Mouse (Mus musculus) thymus, postnatal 14 days (tissue): Measurements from ENCODE around the gene Slc4a2.

Experiments
- DNase-seq: peaks from one replicate; pipeline ENCODE4 v3.0.0; 2021

Slc4a2 gene

DNA sequence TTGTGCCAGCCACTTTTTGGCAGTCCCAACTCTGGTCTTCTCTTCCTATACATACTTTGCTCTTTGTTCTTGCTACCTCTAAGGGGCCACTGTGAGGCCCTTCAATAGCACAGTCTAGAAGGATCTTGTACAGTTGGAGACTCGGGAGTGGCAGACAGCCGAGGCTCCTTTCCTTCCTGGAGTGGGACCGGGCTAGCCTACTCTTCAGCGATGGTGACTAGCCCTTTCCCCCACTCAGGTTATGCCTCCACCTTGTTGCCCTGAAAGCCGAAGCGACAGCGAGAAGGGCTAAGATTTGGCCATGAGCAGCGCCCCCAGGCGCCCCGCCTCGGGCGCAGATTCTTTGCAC lies 3.6 kb downstream of the Slc4a2 start:
- no peak for DNase-seq

DNA sequence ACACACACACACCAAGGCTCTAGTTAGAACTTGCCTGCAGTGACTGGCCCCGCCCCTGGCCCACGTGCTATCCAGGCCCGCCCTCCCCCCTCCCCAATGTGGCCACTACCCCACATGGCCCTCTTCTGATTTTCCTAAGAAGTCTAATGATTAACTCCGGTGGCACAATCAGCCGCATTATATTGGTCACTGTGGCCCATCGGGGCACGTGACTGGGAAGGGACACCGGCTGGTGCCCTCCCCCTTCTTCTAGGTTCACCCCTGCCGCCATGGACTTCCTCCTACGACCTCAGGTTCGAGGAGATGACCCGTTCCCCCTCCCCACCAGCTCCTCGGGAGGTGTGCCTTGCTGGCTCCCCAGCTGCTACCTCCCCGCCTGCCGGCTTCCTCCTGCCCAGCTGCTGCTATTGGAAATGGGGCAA lies 4.4 kb downstream of the Slc4a2 start:
- no peak for DNase-seq

DNA sequence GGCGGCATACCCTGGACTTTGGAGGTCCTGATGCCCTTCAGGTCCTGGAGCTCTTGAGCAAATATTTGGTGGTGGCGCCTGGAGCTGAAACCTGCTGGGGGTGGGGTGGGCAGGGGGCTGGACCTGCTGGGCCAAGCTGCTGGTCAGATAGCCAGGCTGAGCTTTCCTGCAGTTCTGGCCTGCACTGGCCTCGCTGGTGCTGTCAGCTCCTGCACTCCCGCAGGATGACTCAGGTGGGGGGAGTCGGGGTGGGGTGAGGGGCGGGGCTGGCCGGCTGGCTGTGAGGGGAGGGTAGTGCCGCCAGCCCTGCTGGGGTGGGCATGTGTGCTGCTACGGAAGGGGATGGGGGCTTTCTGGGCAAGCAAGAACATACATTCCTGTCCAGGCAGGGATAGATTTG lies 5.0 kb downstream of the Slc4a2 start:
- DNase-seq = no peak

DNA sequence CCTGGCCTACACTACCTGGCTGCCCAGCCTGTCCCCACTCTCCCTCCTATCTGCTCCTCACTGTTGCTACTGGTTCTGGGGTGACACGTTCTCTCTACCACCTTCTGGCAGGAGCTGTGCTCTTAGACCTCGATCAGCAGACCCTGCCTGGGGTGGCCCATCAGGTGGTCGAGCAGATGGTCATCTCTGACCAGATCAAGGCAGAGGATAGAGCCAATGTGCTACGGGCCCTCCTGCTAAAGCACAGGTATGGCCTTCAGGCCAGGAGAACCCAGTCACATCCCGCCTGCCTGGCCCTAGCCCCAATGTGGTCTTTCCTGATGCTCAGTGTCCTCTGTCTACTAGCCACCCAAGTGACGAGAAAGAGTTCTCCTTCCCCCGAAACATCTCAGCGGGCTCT lies 10.4 kb downstream of the Slc4a2 start:
- DNase-seq = no peak

DNA sequence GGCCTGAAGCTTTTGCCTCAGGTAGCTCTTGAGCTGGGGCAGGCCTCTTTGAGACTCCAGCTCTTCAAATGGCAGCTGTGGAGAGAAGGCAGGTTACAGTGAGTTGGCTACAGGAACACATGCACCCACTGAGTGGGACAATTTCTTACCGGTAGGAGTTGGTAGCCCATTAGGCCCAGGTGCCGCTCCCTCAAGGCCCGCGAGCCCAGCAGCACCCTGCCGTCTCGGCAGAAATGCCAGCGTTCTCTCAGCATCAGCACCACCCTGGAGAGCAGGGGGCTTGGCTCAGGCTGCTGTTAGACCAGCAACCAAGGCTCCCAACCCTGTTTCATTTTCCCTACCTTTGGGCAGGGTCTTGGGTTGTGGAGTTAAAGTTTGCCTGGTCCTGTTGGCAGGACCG lies 17.6 kb downstream of the Slc4a2 start:
- no peak for DNase-seq

DNA sequence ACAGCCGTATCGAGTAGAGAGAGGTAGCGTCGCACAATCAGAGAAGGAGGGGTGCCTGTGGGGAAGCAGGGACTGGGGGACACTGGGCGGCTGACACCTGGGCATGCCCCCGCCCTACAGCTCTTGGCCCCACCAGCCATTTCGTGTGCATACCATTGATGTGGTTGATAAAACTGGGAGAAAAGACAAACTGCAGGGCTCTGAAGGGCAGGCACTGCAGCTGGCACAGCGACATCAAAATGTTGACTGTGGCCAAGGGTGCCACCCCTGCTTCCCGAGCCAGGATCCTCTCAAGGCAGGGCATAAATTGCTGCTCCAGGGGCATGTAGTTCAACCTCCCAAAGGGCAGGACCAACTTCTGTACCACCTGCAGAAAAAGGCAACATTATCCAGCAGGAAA lies 18.4 kb downstream of the Slc4a2 start:
- peak; percentile 27 for DNase-seq

DNA sequence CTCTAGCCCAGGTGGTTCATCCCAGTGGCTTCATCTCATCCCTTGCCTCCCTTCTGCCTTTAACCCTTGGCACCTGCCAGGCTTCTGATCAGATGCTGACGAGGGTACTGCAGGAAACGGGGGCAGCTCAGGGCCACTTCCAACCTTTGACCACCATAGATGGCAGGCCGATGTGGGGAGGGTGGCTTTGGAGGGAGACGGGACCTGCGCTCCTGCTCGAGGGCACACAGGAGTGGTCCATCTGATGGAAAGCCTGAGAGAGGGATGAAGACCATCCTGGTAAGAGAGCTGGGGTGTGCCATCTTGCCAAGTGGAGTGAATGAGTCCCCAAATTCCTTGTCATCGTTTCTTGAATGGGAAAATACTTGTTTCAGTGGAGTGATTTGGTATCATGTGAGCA lies 19.6 kb downstream of the Slc4a2 start:
- no peak for DNase-seq

DNA sequence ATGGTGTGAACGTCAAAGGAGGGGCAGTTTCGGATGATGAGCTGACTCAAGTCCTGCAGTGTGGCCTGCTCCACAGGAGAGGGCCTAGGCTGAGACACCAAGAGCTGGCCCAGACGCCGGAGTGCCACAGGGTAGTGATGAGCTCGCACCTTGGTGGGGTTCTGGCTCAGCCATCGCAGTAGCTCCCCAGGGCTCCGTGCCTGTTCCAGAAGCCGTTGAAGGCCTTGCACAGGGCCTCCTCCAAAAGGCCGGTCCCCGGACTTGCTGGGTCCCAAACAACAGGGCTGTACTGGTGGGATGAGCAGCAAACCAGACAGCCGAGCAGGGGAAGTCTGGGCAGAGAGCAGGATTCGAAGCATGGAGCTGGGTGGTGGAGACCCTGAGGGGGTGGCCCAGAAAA lies 20.3 kb downstream of the Slc4a2 start:
- DNase-seq = peak; percentile 20

DNA sequence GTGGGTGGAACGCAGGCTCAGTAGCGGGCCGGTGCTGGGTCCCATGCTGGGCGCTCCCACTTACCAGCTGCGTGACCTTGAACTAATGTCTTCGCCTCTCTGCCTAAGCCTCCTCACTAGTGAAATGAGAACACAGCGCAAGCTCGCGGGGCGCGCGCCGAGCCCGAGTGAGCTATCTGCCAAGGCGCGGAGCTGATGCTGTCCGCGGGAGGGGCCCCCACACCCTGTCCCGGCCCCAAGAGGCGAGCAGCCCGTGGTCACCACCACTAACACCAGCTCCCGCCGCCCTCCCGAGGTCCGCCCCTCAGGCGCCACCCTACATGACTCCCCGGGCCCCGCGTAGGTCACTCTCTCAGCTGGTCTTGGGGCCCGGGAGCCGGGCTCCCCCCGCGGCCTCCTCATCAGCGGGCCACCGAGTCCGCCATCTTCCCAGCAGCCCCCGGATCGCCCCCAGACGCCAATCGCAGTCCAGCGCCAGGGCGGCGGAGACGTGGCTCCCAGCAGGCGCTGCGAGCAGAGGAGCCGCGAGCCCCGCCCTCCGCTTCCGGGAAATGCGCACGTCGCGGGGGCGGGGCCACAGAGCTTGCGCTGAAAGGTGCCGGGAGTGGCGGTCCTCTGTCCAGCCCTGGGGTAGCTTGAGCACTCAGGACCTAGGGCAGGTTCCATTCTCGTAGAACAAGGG lies 21.2 kb downstream of the Slc4a2 start, which contains the start of gene Fastk:
Fastk (minus strand) TSS at position 542 of the 682 bp plus-strand sequence.
- DNase-seq = peak; percentile 95

DNA sequence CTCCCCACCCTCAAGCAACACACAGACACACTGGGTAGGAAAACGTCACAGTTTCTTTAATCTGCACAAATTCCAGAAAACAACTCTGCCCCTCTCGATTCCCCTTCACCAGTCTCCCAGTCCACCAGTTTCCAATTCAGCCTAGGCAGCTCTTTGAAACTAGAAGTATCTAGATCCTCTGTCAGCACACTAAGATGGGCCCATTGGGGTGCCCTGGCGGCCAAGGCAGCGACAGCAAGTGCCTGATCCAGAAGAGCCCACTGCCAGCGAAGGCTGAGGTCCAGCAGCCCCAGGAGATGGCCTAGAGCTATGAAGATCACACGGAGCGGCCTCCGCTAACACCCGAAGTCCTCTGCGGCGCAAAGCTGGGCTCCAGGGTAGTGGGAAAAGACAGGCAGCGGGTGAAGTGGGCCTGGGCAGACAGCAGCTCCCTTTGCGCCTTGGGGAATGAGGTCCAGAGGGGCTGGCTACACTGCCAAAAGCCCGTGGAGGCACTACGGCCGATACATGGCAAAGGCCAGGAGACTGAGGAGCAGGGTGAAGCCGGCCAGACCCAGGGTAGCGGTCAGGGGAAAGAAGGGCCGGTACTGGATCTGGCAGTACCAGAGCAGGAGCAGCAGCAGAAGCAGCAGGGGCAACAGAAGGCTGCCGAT lies 21.9 kb downstream of the Slc4a2 start:
- peak; percentile 29 for DNase-seq

DNA sequence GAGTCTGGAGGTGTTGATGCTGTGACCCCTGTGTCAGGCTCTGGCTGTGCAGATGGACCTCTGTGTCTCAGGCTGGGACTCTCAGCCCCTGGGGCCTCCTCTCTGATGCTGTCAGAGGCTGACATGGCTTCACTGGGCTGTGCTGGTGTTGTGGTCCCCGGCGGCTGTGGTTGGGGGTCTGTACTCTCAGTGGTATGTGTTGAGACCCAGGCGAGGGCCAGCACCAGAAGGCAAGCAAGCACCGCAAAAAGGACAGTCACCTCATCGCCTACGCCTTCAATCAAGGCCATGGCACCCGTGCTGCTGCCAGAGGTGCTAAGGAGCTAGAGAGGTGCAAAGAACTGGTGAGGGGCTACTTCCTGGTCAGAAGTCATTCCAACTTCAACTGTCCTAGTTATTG lies 23.0 kb downstream of the Slc4a2 start:
- peak; percentile 21 for DNase-seq

DNA sequence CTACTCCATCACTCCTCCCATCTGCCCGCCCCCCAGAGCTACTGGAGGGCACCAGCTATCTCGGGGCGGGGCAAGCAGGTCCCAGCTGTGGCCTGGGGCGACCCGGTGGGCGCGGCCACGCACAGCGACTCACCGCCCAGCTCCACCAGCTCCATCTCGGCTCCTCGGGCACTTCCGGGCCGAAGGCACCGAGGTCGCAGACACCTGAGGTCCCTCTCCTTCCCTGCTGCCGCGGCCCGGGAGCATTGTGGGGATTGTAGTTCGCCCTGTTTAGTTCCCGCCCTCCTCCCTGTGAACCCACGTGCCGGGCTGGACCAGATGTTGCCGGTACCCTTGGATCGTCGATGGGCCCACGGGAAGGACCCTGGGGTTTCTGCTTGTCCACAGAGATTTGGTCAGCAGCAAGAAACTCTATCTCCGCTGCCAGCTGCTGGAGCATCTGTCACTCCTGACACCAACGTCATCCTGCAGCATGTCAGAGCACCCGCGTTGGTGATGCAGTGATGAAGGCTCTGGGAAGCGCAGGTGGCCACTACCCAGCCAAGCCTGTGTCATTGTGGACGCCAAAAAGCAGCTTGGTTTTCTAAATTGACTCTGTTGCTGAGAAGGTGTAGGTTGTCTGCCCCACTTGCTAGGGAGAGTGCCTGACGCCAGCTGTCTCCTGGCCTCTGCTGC lies 24.1 kb downstream of the Slc4a2 start, which contains the start of gene Tmub1:
Tmub1 (minus strand) TSS at position 231 of the 675 bp plus-strand sequence.
- DNase-seq = peak; percentile 91

DNA sequence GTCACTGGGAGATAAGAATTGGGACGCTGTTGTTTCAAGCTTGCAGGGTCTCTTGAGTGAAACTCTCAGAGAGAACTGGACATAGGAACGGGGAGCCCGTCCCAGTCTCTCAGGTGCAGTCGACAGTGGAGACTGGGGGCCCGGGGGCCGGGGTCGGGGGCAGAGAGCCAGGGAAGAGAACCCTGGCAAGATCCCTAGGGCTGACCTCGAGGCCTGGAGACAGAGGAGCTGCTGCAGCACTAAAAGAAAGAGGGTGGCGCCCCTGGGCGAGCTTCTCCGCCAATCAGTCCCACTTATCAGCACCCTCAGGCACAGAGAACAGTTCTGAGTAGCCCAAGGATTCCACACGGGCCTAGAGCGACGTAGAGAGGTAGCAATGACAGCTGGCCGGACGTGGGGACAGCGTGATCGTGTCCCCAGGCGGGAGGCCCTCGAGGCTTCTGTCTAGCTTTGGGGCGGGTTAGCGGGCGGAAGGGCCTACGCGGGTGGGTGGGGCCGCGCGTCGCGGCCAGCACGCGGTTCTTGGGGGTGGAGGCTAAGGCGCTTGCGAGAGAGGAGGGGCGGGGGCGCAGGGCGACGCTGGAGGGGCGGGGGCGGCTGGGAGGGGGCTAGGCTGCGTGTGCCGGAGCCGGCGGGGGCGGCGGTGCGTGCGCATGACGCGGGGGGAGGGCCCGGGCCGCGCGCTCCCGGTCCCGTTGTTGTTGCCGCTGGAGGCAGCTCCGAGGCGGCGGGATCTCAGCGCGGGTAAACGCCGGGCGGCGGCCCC lies 27.8 kb downstream of the Slc4a2 start:
- DNase-seq = peak; percentile 90

DNA sequence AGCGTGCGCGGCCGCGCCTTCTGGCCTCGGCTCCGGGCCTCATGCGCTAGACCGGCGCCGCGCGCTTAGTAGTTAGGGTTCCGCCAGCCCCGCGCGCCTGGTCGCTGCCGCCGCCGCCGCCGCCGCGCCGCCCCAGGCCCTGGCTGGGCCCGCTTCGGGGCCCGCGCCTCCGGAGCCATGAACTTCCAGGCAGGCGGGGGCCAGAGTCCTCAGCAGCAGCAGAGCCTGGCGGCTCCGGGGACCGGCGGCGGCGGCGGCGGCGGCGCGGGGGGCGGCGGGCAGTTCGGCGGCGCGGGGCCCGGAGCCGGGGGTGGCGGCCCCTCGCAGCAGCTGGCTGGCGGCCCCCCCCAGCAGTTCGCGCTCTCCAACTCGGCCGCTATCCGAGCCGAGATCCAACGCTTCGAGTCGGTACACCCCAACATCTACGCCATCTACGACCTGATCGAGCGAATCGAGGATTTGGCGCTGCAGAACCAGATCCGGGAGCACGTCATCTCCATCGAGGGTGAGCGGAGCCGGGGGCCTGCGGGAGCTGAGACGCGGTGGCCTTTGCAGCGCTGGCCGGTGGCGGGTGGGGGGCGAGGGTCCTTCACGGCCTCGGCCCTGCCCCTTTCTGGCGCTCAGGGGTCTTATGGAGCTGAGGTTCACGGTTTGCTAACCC lies 28.5 kb downstream of the Slc4a2 start, which contains the start of gene Agap3:
Agap3 (plus strand) TSS at position 148 of the 661 bp plus-strand sequence.
- DNase-seq = peak; percentile 64

DNA sequence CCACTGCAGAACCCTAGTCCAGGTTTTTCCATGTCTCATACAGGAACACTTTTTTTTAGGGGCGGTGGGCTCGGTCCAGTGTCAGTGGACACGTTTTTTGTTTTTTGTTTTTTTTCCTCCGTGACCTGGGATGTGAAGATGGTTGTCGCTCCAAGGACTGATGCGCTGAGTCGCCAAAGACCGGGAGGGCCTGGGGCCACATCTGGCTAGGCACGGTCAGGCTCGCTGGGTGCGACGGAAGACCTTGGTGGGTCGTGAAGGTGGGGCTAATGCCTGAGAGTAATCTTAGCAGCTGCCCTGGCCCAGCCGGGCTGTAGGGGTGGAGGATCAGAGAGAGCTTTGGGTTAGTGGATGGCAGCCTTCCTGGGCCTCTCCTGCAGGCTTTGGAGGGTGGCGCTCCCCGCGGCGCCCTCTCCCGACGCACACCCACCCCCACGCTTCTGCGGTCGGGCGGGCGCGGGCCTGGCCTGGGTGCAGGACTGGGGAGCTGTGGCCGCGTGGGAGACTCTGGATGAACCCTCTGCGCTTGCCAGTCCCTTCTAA lies 29.1 kb downstream of the Slc4a2 start:
- DNase-seq = peak; percentile 45

DNA sequence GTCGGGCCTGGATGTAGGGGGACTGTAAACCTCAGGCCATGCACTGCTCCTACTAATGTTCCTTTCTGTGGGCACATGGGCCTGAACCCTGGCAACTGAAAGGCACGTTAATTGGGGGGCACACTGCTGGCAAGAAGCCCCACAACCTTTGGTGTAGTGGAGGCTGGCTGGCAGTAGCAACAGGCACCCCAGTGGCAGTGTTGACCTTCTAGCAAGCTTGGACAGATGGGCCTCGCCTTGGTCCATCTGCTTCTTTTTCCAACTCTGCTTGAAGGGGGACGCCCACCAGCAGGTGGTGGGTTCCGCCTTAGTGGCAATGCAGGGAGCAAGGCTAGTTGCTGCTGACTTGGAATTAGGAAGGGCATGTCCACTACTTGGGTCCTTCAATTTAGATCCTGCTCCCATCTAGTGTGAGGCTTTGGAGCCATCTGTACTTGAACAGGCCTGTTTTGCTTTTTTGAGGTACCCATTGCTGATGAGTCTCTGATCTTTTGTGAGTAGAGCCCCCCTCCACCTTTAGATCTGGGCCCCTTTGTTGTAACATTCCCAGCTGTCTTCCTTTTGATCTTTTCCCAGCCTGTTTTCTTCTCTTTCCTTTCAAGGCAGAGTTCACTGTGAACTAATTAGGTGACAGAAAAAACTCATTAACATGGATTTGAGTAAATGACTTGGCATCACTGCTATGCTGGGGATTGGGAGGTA lies 29.8 kb downstream of the Slc4a2 start:
- no peak for DNase-seq

DNA sequence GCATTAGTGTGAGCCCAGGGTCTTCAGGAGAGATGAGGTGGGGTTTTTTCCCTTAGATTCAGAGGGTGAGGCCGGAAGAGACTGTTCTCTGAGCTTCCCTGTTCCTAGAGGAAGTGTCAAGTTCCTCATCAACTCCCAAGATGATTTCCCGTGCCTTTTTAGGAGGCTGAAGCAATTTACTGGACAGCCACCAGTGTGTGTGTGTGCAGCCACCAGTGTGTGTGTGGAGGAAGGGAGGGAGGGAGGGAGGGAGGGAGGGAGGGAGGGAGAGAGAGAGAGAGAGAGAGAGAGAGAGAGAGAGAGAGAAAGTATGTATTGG lies 30.3 kb downstream of the Slc4a2 start:
- DNase-seq = no peak

DNA sequence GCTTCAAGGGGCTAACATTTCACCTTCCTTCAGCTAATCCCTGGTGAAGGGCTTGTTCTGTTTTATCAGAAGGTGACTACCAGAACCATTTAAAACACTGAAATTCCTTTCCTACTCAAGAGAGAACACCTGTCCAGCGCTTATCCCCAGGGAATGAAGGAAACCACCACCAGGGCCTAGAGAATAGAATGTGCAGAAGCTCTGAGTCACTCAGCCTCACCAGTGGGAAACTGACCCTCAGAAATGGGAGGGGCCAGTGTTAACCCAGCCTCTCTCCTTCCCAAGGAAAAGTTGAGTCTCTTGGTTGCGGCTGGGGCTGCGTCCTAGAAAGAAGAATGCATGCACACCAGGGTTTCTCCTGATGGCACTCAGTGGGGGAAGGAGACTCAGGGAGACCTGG lies 31.4 kb downstream of the Slc4a2 start:
- DNase-seq = no peak

DNA sequence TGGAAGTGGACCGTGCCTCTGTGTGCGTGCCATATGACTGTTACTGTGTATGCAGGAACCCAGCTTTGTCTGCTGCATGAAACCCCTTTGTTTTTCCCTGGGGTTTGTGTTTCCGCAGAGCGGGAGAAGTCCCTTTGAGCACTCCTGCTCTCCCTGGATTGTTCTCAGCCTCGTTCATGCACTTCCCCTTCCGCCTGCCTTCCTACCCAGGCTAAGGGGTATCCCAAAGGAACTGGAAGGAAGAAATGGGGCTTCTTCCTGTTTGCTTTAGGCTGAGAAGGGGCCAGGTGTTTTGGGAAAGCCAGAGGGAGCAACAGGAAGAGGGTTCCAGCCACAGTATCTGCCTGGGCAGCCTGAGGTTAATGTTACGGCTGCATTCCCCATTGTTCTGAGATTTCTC lies 32.0 kb downstream of the Slc4a2 start:
- DNase-seq = no peak

DNA sequence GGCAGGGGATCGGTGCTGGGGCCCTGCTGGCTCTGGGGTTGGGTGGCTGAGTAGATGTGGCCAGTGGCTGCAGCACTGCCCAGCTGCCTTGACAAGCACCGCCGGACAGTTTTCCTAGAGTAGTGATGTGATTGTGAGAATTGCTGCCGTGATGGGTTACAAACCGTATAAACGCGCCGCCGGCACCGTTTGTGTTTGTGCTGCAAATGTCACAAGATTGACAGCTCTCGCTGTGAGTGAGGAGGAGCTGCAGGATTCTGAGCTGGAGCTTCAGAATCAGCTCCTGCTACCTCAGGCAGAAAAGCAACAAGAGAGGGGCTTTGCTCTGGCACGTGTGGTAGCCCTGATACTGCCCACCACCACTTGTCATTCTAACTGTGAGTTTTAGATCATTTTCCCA lies 43.1 kb downstream of the Slc4a2 start:
- DNase-seq = no peak

DNA sequence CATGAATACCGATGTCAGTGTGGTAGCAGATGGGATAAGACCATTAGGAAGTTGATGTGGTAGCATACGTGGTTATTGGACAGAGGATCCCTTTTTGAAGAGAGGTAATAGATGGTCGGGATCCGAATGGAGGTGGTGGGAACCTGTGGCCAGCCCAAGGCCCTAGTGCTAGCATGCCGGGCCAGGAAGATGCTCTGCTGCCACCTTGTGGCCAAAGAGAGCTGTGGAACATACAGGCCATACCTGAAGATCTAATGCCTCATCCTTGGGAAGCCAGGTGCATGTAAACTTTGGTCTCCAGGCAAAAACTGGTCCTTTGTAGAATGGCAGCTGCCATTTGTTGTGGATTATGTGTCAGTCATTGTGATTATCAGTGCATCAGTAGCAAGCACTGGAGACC lies 47.0 kb downstream of the Slc4a2 start:
- DNase-seq = peak; percentile 81
